Mouse (Mus musculus): ENCODE results near the gene Bend7. TPM values are rescaled to one million over a fixed set of nuclear protein-coding genes. Genes with fewer than 3 reads are reported as not detected.

The Bend7 gene
- polyA plus RNA-seq, 1 experiment from 2014 or later = 2.7 TPM

GRCm38 (mm10) chr2:4792554-4792953 is 74.9 kb downstream of the Bend7 start:
- H3K27me3 ChIP-seq (replicated peaks; ENCODE audit: control insufficient read depth, insufficient read depth, low read length) = no peaks in the 10 kb centered on the region
- no peak for ATAC-seq
- H3K9ac ChIP-seq (replicated peaks; ENCODE audit: low read depth, low read length) = no peak overlapping the region
- no peaks in the 10 kb centered on the region for H3K36me3 ChIP-seq (ENCODE audit: control insufficient read depth, insufficient read depth)
- H3K4me2 ChIP-seq (ENCODE audit: low read length) = no peak overlapping the region
- H3K4me1 ChIP-seq (replicated peaks; ENCODE audit: control insufficient read depth, insufficient read depth, low read length) = no peaks in the 10 kb centered on the region
- H3K27ac ChIP-seq (ENCODE audit: low read length) = no peak overlapping the region
- no peaks in the 10 kb centered on the region for H3K9me3 ChIP-seq (ENCODE audit: control insufficient read depth, low read length)
- 88% methylated on average over 4 of the region's 4 CpGs for WGBS
- H3K4me3 ChIP-seq (replicated peaks; ENCODE audit: low read length) = no peak overlapping the region

GRCm38 (mm10) chr2:4802395-4803176 is 85.0 kb downstream of the Bend7 start:
- Histone ChIP-seq H3K36me3 (ENCODE audit: control insufficient read depth, insufficient read depth) (no peaks in the 10 kb centered on the region), H3K4me1 (replicated peaks; ENCODE audit: control insufficient read depth, insufficient read depth, low read length) (no peaks in the 10 kb centered on the region), H3K9me3 (ENCODE audit: control insufficient read depth, low read length) (no peaks in the 10 kb centered on the region), H3K27ac (ENCODE audit: low read length) (no peak overlapping the region), H3K9ac (replicated peaks; ENCODE audit: low read depth, low read length) (no peak overlapping the region), H3K4me2 (ENCODE audit: low read length) (peak overlapping the region; percentile 31), H3K27me3 (replicated peaks; ENCODE audit: control insufficient read depth, insufficient read depth, low read length) (no peaks in the 10 kb centered on the region), H3K4me3 (replicated peaks; ENCODE audit: low read length) (peak overlapping the region; percentile 19)
- 54% methylated on average over 18 of the region's 18 CpGs for WGBS
- peak; percentile 47; the same call in 1 of the 2 replicates for ATAC-seq

- Histone ChIP-seq H3K27ac (ENCODE audit: low read length) (no peak overlapping the region), H3K9me3 (ENCODE audit: control insufficient read depth, low read length) (no peaks in the 10 kb centered on the region), H3K9ac (replicated peaks; ENCODE audit: low read depth, low read length) (no peak overlapping the region), H3K4me3 (replicated peaks; ENCODE audit: low read length) (no peak overlapping the region), H3K27me3 (replicated peaks; ENCODE audit: control insufficient read depth, insufficient read depth, low read length) (no peaks in the 10 kb centered on the region), H3K4me2 (ENCODE audit: low read length) (no peak overlapping the region), H3K4me1 (replicated peaks; ENCODE audit: control insufficient read depth, insufficient read depth, low read length) (no peaks in the 10 kb centered on the region), H3K36me3 (ENCODE audit: control insufficient read depth, insufficient read depth) (no peaks in the 10 kb centered on the region)
- ATAC-seq = no peak
- WGBS = 42% methylated on average over 5 of the region's 5 CpGs
These were observed 98.7 kb downstream of the Bend7 start for GRCm38 (mm10) chr2:4816308-4816707.

GRCm38 (mm10) chr2:4817678-4818077 is 100.0 kb downstream of the Bend7 start:
- 8% methylated on average over 10 of the region's 10 CpGs for WGBS
- no peak overlapping the region for H3K4me3 ChIP-seq (replicated peaks; ENCODE audit: low read length)
- no peaks in the 10 kb centered on the region for H3K9me3 ChIP-seq (ENCODE audit: control insufficient read depth, low read length)
- no peaks in the 10 kb centered on the region for H3K27me3 ChIP-seq (replicated peaks; ENCODE audit: control insufficient read depth, insufficient read depth, low read length)
- H3K36me3 ChIP-seq (ENCODE audit: control insufficient read depth, insufficient read depth) = no peaks in the 10 kb centered on the region
- no peak for ATAC-seq
- no peaks in the 10 kb centered on the region for H3K4me1 ChIP-seq (replicated peaks; ENCODE audit: control insufficient read depth, insufficient read depth, low read length)
- no peak overlapping the region for H3K4me2 ChIP-seq (ENCODE audit: low read length)
- H3K9ac ChIP-seq (replicated peaks; ENCODE audit: low read depth, low read length) = no peak overlapping the region
- no peak overlapping the region for H3K27ac ChIP-seq (ENCODE audit: low read length)

- H3K4me2 ChIP-seq (ENCODE audit: low read length) = no peak overlapping the region
- H3K4me1 ChIP-seq (replicated peaks; ENCODE audit: control insufficient read depth, insufficient read depth, low read length) = no peaks in the 10 kb centered on the region
- no peak for ATAC-seq
- H3K4me3 ChIP-seq (replicated peaks; ENCODE audit: low read length) = no peak overlapping the region
- WGBS = 82% methylated on average over 3 of the region's 3 CpGs
- no peak overlapping the region for H3K9ac ChIP-seq (replicated peaks; ENCODE audit: low read depth, low read length)
- H3K9me3 ChIP-seq (ENCODE audit: control insufficient read depth, low read length) = no peaks in the 10 kb centered on the region
- no peak overlapping the region for H3K27ac ChIP-seq (ENCODE audit: low read length)
- no peaks in the 10 kb centered on the region for H3K27me3 ChIP-seq (replicated peaks; ENCODE audit: control insufficient read depth, insufficient read depth, low read length)
- no peaks in the 10 kb centered on the region for H3K36me3 ChIP-seq (ENCODE audit: control insufficient read depth, insufficient read depth)
These were observed 102.6 kb downstream of the Bend7 start for GRCm38 (mm10) chr2:4820230-4820629.

GRCm38 (mm10) chr2:4824067-4824466 is 106.4 kb downstream of the Bend7 start:
- Histone ChIP-seq H3K36me3 (ENCODE audit: control insufficient read depth, insufficient read depth) (no peaks in the 10 kb centered on the region), H3K9ac (replicated peaks; ENCODE audit: low read depth, low read length) (no peak overlapping the region), H3K4me1 (replicated peaks; ENCODE audit: control insufficient read depth, insufficient read depth, low read length) (no peaks in the 10 kb centered on the region), H3K27ac (ENCODE audit: low read length) (no peak overlapping the region), H3K9me3 (ENCODE audit: control insufficient read depth, low read length) (no peaks in the 10 kb centered on the region), H3K27me3 (replicated peaks; ENCODE audit: control insufficient read depth, insufficient read depth, low read length) (no peaks in the 10 kb centered on the region), H3K4me3 (replicated peaks; ENCODE audit: low read length) (no peak overlapping the region), H3K4me2 (ENCODE audit: low read length) (no peak overlapping the region)
- ATAC-seq = no peak
- 70% methylated on average over 8 of the region's 9 CpGs for WGBS

GRCm38 (mm10) chr2:4828032-4828431 is 110.4 kb downstream of the Bend7 start:
- Histone ChIP-seq H3K9ac (replicated peaks; ENCODE audit: low read depth, low read length) (no peak overlapping the region), H3K36me3 (ENCODE audit: control insufficient read depth, insufficient read depth) (no peaks in the 10 kb centered on the region), H3K4me3 (replicated peaks; ENCODE audit: low read length) (no peak overlapping the region), H3K27ac (ENCODE audit: low read length) (no peak overlapping the region), H3K4me1 (replicated peaks; ENCODE audit: control insufficient read depth, insufficient read depth, low read length) (no peaks in the 10 kb centered on the region), H3K4me2 (ENCODE audit: low read length) (no peak overlapping the region), H3K9me3 (ENCODE audit: control insufficient read depth, low read length) (no peaks in the 10 kb centered on the region), H3K27me3 (replicated peaks; ENCODE audit: control insufficient read depth, insufficient read depth, low read length) (no peaks in the 10 kb centered on the region)
- WGBS = 82% methylated on average over 5 of the region's 5 CpGs
- ATAC-seq = no peak

- Histone ChIP-seq H3K4me2 (ENCODE audit: low read length) (no peak overlapping the region), H3K27me3 (replicated peaks; ENCODE audit: control insufficient read depth, insufficient read depth, low read length) (no peaks in the 10 kb centered on the region), H3K9me3 (ENCODE audit: control insufficient read depth, low read length) (no peaks in the 10 kb centered on the region), H3K9ac (replicated peaks; ENCODE audit: low read depth, low read length) (no peak overlapping the region), H3K27ac (ENCODE audit: low read length) (no peak overlapping the region), H3K4me1 (replicated peaks; ENCODE audit: control insufficient read depth, insufficient read depth, low read length) (no peaks in the 10 kb centered on the region), H3K4me3 (replicated peaks; ENCODE audit: low read length) (no peak overlapping the region), H3K36me3 (ENCODE audit: control insufficient read depth, insufficient read depth) (no peaks in the 10 kb centered on the region)
- no peak for ATAC-seq
- WGBS = 89% methylated on average over 6 of the region's 6 CpGs
These were observed 110.9 kb downstream of the Bend7 start for GRCm38 (mm10) chr2:4828446-4828997.

- no peaks in the 10 kb centered on the region for H3K4me1 ChIP-seq (replicated peaks; ENCODE audit: control insufficient read depth, insufficient read depth, low read length)
- H3K9ac ChIP-seq (replicated peaks; ENCODE audit: low read depth, low read length) = no peak overlapping the region
- H3K27ac ChIP-seq (ENCODE audit: low read length) = no peak overlapping the region
- no peaks in the 10 kb centered on the region for H3K27me3 ChIP-seq (replicated peaks; ENCODE audit: control insufficient read depth, insufficient read depth, low read length)
- H3K9me3 ChIP-seq (ENCODE audit: control insufficient read depth, low read length) = no peaks in the 10 kb centered on the region
- H3K4me2 ChIP-seq (ENCODE audit: low read length) = no peak overlapping the region
- no peaks in the 10 kb centered on the region for H3K36me3 ChIP-seq (ENCODE audit: control insufficient read depth, insufficient read depth)
- no peak overlapping the region for H3K4me3 ChIP-seq (replicated peaks; ENCODE audit: low read length)
- WGBS = 81% methylated on average over 4 of the region's 4 CpGs
- no peak for ATAC-seq
These were observed 111.4 kb downstream of the Bend7 start for GRCm38 (mm10) chr2:4829007-4829406.
